Mouse (Mus musculus) gastrocnemius, adult 18-20 months (tissue): Measurements from ENCODE around the gene Gm14851. TPM values are rescaled to one million over a fixed set of nuclear protein-coding genes. Genes with fewer than 3 reads are reported as not detected.
"Not testable (repeated sequence)": the region's sequence is repeated elsewhere in the genome, so short reads cannot be mapped to it uniquely, and the experiment has no call there.

Source experiments
- DNase-seq: peaks from one replicate; pipeline ENCODE4 v3.0.0; 2021; ENCODE audit warnings: low spot score
- long read RNA-seq, 2 experiments: library from polyadenylated mRNA; stranded (forward); transcript quantifications; one replicate each; pipeline ENCODE4 v2.0.0; 2021
- total RNA-seq, 2 experiments: library from RNA; stranded (reverse); gene quantifications; 2 replicates each; pipeline ENCODE4 v1.2.3; 2021

Gm14851 gene
- not detected for total RNA-seq
- long read RNA-seq, experiment 1: 0 reads
- long read RNA-seq, experiment 2: 0 reads

- DNase-seq: not testable (repeated sequence)
Observed at GRCm38 (mm10) chr8:21095950-21096349, at the start of gene Gm14851. TSS of gene Gm14851 (minus strand) at chr8:21096050.

GRCm38 (mm10) chr8:21134342-21134741 lies 38.5 kb upstream of the Gm14851 start, which contains the start of gene Defa30:
TSS of gene Defa30 (plus strand) at chr8:21134642.
- not testable (repeated sequence) for DNase-seq

DNA sequence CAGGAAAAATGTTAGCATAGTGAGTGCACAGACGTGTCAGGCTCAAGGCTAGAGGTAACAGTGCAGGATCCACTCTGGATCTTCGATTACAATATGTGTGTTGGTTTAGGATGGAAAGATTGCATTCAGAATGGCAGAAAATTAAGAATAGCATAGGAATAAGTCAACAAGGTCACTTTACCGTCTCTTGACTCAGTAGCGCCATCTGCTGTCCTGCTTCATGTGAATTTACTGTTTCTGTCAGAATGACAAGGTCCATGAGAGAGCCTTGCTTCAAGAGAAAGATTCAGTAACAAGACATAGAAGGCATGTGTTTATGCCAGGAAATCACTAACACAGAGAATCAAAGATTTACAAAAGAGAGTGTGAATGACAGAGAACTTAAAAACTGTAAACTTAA lies 2.7 kb downstream of the Gm14851 start:
- no peak for DNase-seq

DNA sequence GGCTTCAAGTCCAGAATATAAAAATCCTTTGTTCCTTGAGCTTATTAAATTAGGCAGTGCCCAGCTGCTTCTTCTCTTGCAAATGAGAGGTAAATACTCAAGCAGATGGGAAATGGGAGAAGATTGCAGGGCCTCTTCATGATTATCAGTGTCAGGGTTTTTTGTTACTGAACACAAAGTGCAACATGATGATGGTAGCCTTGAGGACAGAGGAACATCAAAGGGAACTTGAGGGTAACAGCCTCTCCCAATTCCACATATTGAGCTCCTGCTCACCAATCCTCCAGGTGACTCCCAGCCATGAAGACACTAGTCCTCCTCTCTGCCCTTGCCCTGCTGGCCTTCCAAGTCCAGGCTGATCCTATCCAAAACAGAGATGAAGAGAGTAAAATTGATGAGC lies 11.7 kb downstream of the Gm14851 start, which contains the start of gene Defa25:
TSS of gene Defa25 (plus strand) at position 301 of the 400 bp plus-strand sequence.
- DNase-seq: not testable (repeated sequence)

- not testable (repeated sequence) for DNase-seq
Observed at GRCm38 (mm10) chr8:21064738-21065137, 31.1 kb downstream of the Gm14851 start, which contains the start of gene Defa35. TSS of gene Defa35 (plus strand) at chr8:21065038.

GRCm38 (mm10) chr8:21054747-21055146 lies 41.1 kb downstream of the Gm14851 start, which contains the start of gene Defa23:
TSS of gene Defa23 (plus strand) at chr8:21055047.
- not testable (repeated sequence) for DNase-seq

Other genes with a start within 250 kb of the Gm14851 start
- not detected for gene Defb33, start 203.4 kb downstream of the Gm14851 start, total RNA-seq
- not detected for gene Gm15056, start 193.4 kb downstream of the Gm14851 start, total RNA-seq
- gene Gm6040, start 174.0 kb downstream of the Gm14851 start, total RNA-seq: not detected
- not detected for gene AY761185, start 151.3 kb downstream of the Gm14851 start, total RNA-seq
- not detected for gene Defa21, start 70.5 kb downstream of the Gm14851 start, total RNA-seq
- gene Defa23, start 41.0 kb downstream of the Gm14851 start, total RNA-seq: not detected
- not detected for gene Defa35, start 31.0 kb downstream of the Gm14851 start, total RNA-seq
- gene Defa25, start 11.6 kb downstream of the Gm14851 start, total RNA-seq: not detected
- not detected for gene Defa30, start 38.6 kb upstream of the Gm14851 start, total RNA-seq
- not detected for gene Defa22, start 66.2 kb upstream of the Gm14851 start, total RNA-seq
- not detected for gene Defa31, start 95.6 kb upstream of the Gm14851 start, total RNA-seq
- gene Gm15293, start 105.5 kb upstream of the Gm14851 start, total RNA-seq: not detected
- gene Gm15292, start 153.7 kb upstream of the Gm14851 start, total RNA-seq: not detected
- not detected for gene Defa27, start 219.5 kb upstream of the Gm14851 start, total RNA-seq
- gene Defa29, start 231.0 kb upstream of the Gm14851 start, total RNA-seq: not detected